Comparison of ENCODE assay signal across 35 mouse cellular contexts in genomic region chr3:58862976-58863375, GRCm38 (mm10). TPM values are rescaled to one million over a fixed set of nuclear protein-coding genes. Genes with fewer than 3 reads are reported as not detected.
"Had no signal": no experiment of that assay in that cellular context is flagged by ENCODE, and none has a peak within 500 bp of the region (broad histone marks: within the 10 kb centered on the region; RNA-seq: fewer than 3 reads in every experiment).

No protein-coding gene starts in this region.

- H3K4me1 ChIP-seq: embryonic facial prominence, embryonic 10.5 days; embryonic facial prominence, embryonic 12.5 days; embryonic facial prominence, embryonic 13.5 days; embryonic facial prominence, embryonic 15.5 days; forebrain, embryonic 12.5 days; forebrain, embryonic 13.5 days had no signal

- H3K27me3 ChIP-seq: embryonic facial prominence, embryonic 12.5 days; embryonic facial prominence, embryonic 13.5 days; embryonic facial prominence, embryonic 15.5 days; forebrain, embryonic 12.5 days; forebrain, embryonic 13.5 days; forebrain, embryonic 15.5 days had no signal

- DNase-seq: cerebellum, adult 9-10 months; cerebellum, adult 9-11 months; cerebellum, postnatal 10 days; cerebellum, postnatal 14 days; cerebellum, postnatal 25 days; cerebellum, postnatal 36 days; embryo, embryonic 11 days; forebrain, postnatal 0 days; gastrocnemius, adult 2 months; gastrocnemius, postnatal 10 days; gastrocnemius, postnatal 14 days; gastrocnemius, postnatal 25 days; gastrocnemius, postnatal 36 days; heart, adult 11 months; heart, adult 18-20 months; heart, adult 2 months had no signal

- H3K27ac ChIP-seq: embryonic facial prominence, embryonic 10.5 days; embryonic facial prominence, embryonic 12.5 days; embryonic facial prominence, embryonic 13.5 days; embryonic facial prominence, embryonic 15.5 days; forebrain, embryonic 10.5 days; forebrain, embryonic 12.5 days; forebrain, embryonic 13.5 days; forebrain, embryonic 15.5 days; gastrocnemius, adult 2 months; heart, adult 2 months had no signal

- H3K36me3 ChIP-seq: embryonic facial prominence, embryonic 10.5 days; embryonic facial prominence, embryonic 12.5 days; embryonic facial prominence, embryonic 13.5 days; embryonic facial prominence, embryonic 15.5 days; forebrain, embryonic 10.5 days; forebrain, embryonic 12.5 days; forebrain, embryonic 15.5 days had no signal

- ATAC-seq: forebrain, embryonic 13.5 days; forebrain, embryonic 14.5 days; forebrain, embryonic 15.5 days; forebrain, embryonic 16.5 days; forebrain, postnatal 0 days had no signal

- H3K4me2 ChIP-seq: embryonic facial prominence, embryonic 12.5 days; embryonic facial prominence, embryonic 13.5 days; embryonic facial prominence, embryonic 15.5 days; forebrain, embryonic 12.5 days; forebrain, embryonic 13.5 days; forebrain, embryonic 15.5 days had no signal

- H3K9ac ChIP-seq: embryonic facial prominence, embryonic 12.5 days; embryonic facial prominence, embryonic 13.5 days; embryonic facial prominence, embryonic 15.5 days; forebrain, embryonic 12.5 days; forebrain, embryonic 13.5 days; forebrain, embryonic 15.5 days; forebrain, postnatal 0 days had no signal

- H3K4me3 ChIP-seq: embryonic facial prominence, embryonic 10.5 days; embryonic facial prominence, embryonic 12.5 days; embryonic facial prominence, embryonic 13.5 days; embryonic facial prominence, embryonic 15.5 days; erythroblast, embryonic 14.5 days; forebrain, embryonic 10.5 days; forebrain, embryonic 12.5 days; forebrain, embryonic 13.5 days; forebrain, embryonic 15.5 days; gastrocnemius, adult 2 months; heart, adult 2 months had no signal

- H3K9me3 ChIP-seq: embryonic facial prominence, embryonic 10.5 days; embryonic facial prominence, embryonic 12.5 days; embryonic facial prominence, embryonic 13.5 days; embryonic facial prominence, embryonic 15.5 days; forebrain, embryonic 10.5 days; forebrain, embryonic 12.5 days; forebrain, embryonic 13.5 days; forebrain, embryonic 15.5 days had no signal

RNA-seq across cellular contexts. Expression of gene Clrn1, which starts 22.2 kb away (rescaled TPM):
- total RNA-seq: common myeloid progenitor, adult 5-6 weeks; gastrocnemius, adult 18-20 months; gastrocnemius, adult 2 months; gastrocnemius, adult 8-10 months; gastrocnemius, postnatal 10 days; gastrocnemius, postnatal 14 days; gastrocnemius, postnatal 25 days; gastrocnemius, postnatal 36 days; gastrocnemius, postnatal 4 days; granulocyte monocyte progenitor cell, adult 5-6 weeks; heart, adult 18-20 months; heart, adult 2 months; heart, adult 8-10 months had no signal
- polyA plus RNA-seq: erythroblast, embryonic 14.5 days; forebrain, embryonic 10.5 days; heart, adult 2 months had no signal

RNA-seq across cellular contexts. Expression of gene Mindy4b-ps, which starts 40.9 kb away (rescaled TPM):
- total RNA-seq: common myeloid progenitor, adult 5-6 weeks; gastrocnemius, adult 18-20 months; gastrocnemius, adult 2 months; gastrocnemius, adult 8-10 months; gastrocnemius, postnatal 10 days; gastrocnemius, postnatal 14 days; gastrocnemius, postnatal 25 days; gastrocnemius, postnatal 36 days; gastrocnemius, postnatal 4 days; granulocyte monocyte progenitor cell, adult 5-6 weeks had no signal
- polyA plus RNA-seq: embryonic facial prominence, embryonic 10.5 days; embryonic facial prominence, embryonic 11.5 days; embryonic facial prominence, embryonic 12.5 days; embryonic facial prominence, embryonic 13.5 days; embryonic facial prominence, embryonic 15.5 days; erythroblast, embryonic 14.5 days; forebrain, embryonic 10.5 days; forebrain, embryonic 12.5 days; forebrain, embryonic 15.5 days; forebrain, embryonic 16.5 days; gonadal fat pad, adult 2 months had no signal
